15 mouse cellular contexts compared by ENCODE assay signal in genomic region chr3:79452696-79453263, GRCm38 (mm10).
DNase-seq lines count a peak whose midpoint lies in the region; ATAC-seq and TF ChIP-seq lines count a peak whose summit lies in the region.
"Had no signal": no experiment of that assay in that cellular context is flagged by ENCODE, and none has a peak within 500 bp of the region (broad histone marks: within the 10 kb centered on the region; RNA-seq: fewer than 3 reads in every experiment).

No protein-coding gene starts in this region.

- peak overlapping the region; percentile 75 for H3K27ac ChIP-seq in midbrain, embryonic 10.5 days (replicated peaks)
- no peak overlapping the region for H3K27ac ChIP-seq in midbrain, embryonic 16.5 days (ENCODE audit: low read length)
- H3K27ac ChIP-seq in forebrain, postnatal 0 days (ENCODE audit: low read depth, low read length), result no peak overlapping the region
- 0 out of 2 replicates have a peak overlapping the region, but pooled peaks have one; percentile 21 for H3K27ac ChIP-seq in midbrain, embryonic 12.5 days (replicated peaks)
- H3K27ac ChIP-seq: gastrocnemius, adult 2 months; layer of hippocampus, adult 2 months; liver, embryonic 12.5 days had no signal

- DNase-seq in midbrain, embryonic 10.5 days (ENCODE audit: low spot score), result peak; percentile 80
- no peak for DNase-seq in forebrain, postnatal 0 days
- no peak for DNase-seq in cerebellum, adult 11-12 months
- DNase-seq in frontal cortex, adult 2 months (ENCODE audit: extremely low spot score in 1 of 2, low spot score in 1 of 2), result no peak
- DNase-seq in layer of hippocampus, adult 8-10 months (ENCODE audit: low spot score in 2 of 2), result no peak
- DNase-seq: cerebellum, adult 9-10 months; gastrocnemius, adult 2 months; heart, postnatal 36 days; lung, postnatal 10 days; spleen, adult 18-20 months had no signal

- peaks cover 19% of the 10 kb centered on the region for H3K36me3 ChIP-seq in midbrain, embryonic 10.5 days
- H3K36me3 ChIP-seq in midbrain, embryonic 16.5 days (ENCODE audit: control insufficient read depth, insufficient read depth, low read length), result 0 out of 2 replicates have a peak, but pooled peaks cover 6% of the 10 kb centered on the region
- peaks cover 7% of the 10 kb centered on the region for H3K36me3 ChIP-seq in forebrain, postnatal 0 days (ENCODE audit: insufficient read depth)
- no peaks in the 10 kb centered on the region for H3K36me3 ChIP-seq in midbrain, embryonic 12.5 days

- WGBS in midbrain, embryonic 10.5 days, result 45% methylated on average over 14 of the region's 14 CpGs
- 17% methylated on average over 13 of the region's 14 CpGs for WGBS in midbrain, embryonic 16.5 days
- 32% methylated on average over 14 of the region's 14 CpGs for WGBS in forebrain, postnatal 0 days
- WGBS in midbrain, embryonic 12.5 days, result 31% methylated on average over 14 of the region's 14 CpGs

- H3K4me2 ChIP-seq in midbrain, embryonic 16.5 days (ENCODE audit: low read length), result no peak overlapping the region
- H3K4me2 ChIP-seq in forebrain, postnatal 0 days (ENCODE audit: low read depth), result no peak overlapping the region
- no peak overlapping the region for H3K4me2 ChIP-seq in midbrain, embryonic 12.5 days (replicated peaks)
- H3K4me2 ChIP-seq: liver, embryonic 12.5 days had no signal

- H3K4me3 ChIP-seq in midbrain, embryonic 10.5 days, result no peak overlapping the region
- H3K4me3 ChIP-seq in midbrain, embryonic 16.5 days (ENCODE audit: low read depth, low read length), result no peak overlapping the region
- no peak overlapping the region for H3K4me3 ChIP-seq in forebrain, postnatal 0 days (ENCODE audit: low read depth, low read length)
- H3K4me3 ChIP-seq in midbrain, embryonic 12.5 days, result no peak overlapping the region
- H3K4me3 ChIP-seq: gastrocnemius, adult 2 months; layer of hippocampus, adult 2 months; liver, embryonic 12.5 days had no signal

- ATAC-seq in midbrain, embryonic 16.5 days, result no peak; the same call in 1 of the 2 replicates
- peak; percentile 50 for ATAC-seq in forebrain, postnatal 0 days
- peak; percentile 82 for ATAC-seq in midbrain, embryonic 12.5 days (ENCODE audit: low FRiP score, low read depth)
- ATAC-seq in frontal cortex, adult (ENCODE audit: low TSS enrichment), result no peak
- ATAC-seq: liver, embryonic 12.5 days had no signal

- no peak for TF ChIP-seq CTCF in forebrain, postnatal 0 days (IDR thresholded peaks at IDR 0.05; ENCODE audit: low read depth)

- peaks cover 38% of the 10 kb centered on the region for H3K4me1 ChIP-seq in midbrain, embryonic 10.5 days
- no peaks in the 10 kb centered on the region for H3K4me1 ChIP-seq in midbrain, embryonic 16.5 days (ENCODE audit: control insufficient read depth, insufficient read depth, low read length)
- no peaks in the 10 kb centered on the region for H3K4me1 ChIP-seq in forebrain, postnatal 0 days (ENCODE audit: insufficient read depth)
- peaks cover 13% of the 10 kb centered on the region for H3K4me1 ChIP-seq in midbrain, embryonic 12.5 days
- H3K4me1 ChIP-seq: liver, embryonic 12.5 days had no signal

- H3K9me3 ChIP-seq in midbrain, embryonic 10.5 days (replicated peaks), result no peaks in the 10 kb centered on the region
- H3K9me3 ChIP-seq in midbrain, embryonic 16.5 days (replicated peaks; ENCODE audit: control insufficient read depth, low read length, poor library complexity, severe bottlenecking), result no peaks in the 10 kb centered on the region
- H3K9me3 ChIP-seq in forebrain, postnatal 0 days (ENCODE audit: low read length), result no peaks in the 10 kb centered on the region
- H3K9me3 ChIP-seq in midbrain, embryonic 12.5 days, result no peaks in the 10 kb centered on the region
- H3K9me3 ChIP-seq: liver, embryonic 12.5 days had no signal

- 0 out of 2 replicates have a peak, but pooled peaks cover 5% of the 10 kb centered on the region for H3K27me3 ChIP-seq in midbrain, embryonic 10.5 days (ENCODE audit: low read depth, poor library complexity, severe bottlenecking)
- no peaks in the 10 kb centered on the region for H3K27me3 ChIP-seq in midbrain, embryonic 16.5 days (ENCODE audit: control insufficient read depth, insufficient read depth, low read depth, low read length)
- no peaks in the 10 kb centered on the region for H3K27me3 ChIP-seq in forebrain, postnatal 0 days (ENCODE audit: insufficient read depth, low read length)
- H3K27me3 ChIP-seq in midbrain, embryonic 12.5 days, result 0 out of 2 replicates have a peak, but pooled peaks cover 5% of the 10 kb centered on the region
- H3K27me3 ChIP-seq: liver, embryonic 12.5 days had no signal

- no peak overlapping the region for H3K9ac ChIP-seq in midbrain, embryonic 16.5 days (ENCODE audit: low read depth, low read length)
- H3K9ac ChIP-seq in forebrain, postnatal 0 days, result no peak overlapping the region
- H3K9ac ChIP-seq in midbrain, embryonic 12.5 days (replicated peaks), result no peak overlapping the region
- H3K9ac ChIP-seq: liver, embryonic 12.5 days had no signal

Comparison
In these comparisons a context has a peak if more than half of its experiments do, and no peak if none do; other contexts are left out.
1. H3K27ac ChIP-seq: peak in midbrain, embryonic 10.5 days (single experiment) and midbrain, embryonic 12.5 days (single experiment); none in midbrain, embryonic 16.5 days (single experiment) and forebrain, postnatal 0 days (single experiment).
2. ATAC-seq: peak in forebrain, postnatal 0 days (single experiment) and midbrain, embryonic 12.5 days (single experiment); none in midbrain, embryonic 16.5 days (single experiment) and frontal cortex, adult (single experiment).